Mouse (Mus musculus) layer of hippocampus, postnatal 10 days (tissue): ENCODE measurements around the gene Mical1. TPM values are rescaled to one million over a fixed set of nuclear protein-coding genes. Genes with fewer than 3 reads are reported as not detected.
A peak's percentile ranks its signal among the peaks of the same experiment; 100 is the strongest.

Experiments
- DNase-seq, 2 experiments: peaks; one replicate each; pipeline ENCODE4 v3.0.0; 2021; ENCODE audit warnings: low spot score in 2 of 2
- total RNA-seq, 2 experiments: library from RNA; stranded (reverse); gene quantifications; 2 replicates each; pipeline ENCODE4 v1.2.3; 2021

Mical1 gene
- total RNA-seq, 2 experiments from 2014 or later = 41.9 to 42.5 TPM

GRCm38 (mm10) chr10:41477018-41477277 lies 834 bp downstream of the Mical1 start:
- DNase-seq = peak in 1 of 2 experiments; percentile 36

GRCm38 (mm10) chr10:41477278-41478181 lies 1.4 kb downstream of the Mical1 start:
- DNase-seq = peak; percentile 51 to 60

- no peak for DNase-seq
Observed at GRCm38 (mm10) chr10:41479961-41480360, 3.8 kb downstream of the Mical1 start.

GRCm38 (mm10) chr10:41480938-41481880 lies 5.1 kb downstream of the Mical1 start:
- peak in 1 of 2 experiments; percentile 13 for DNase-seq

- DNase-seq = no peak
Observed at GRCm38 (mm10) chr10:41482446-41482845, 6.3 kb downstream of the Mical1 start.

- no peak for DNase-seq
Observed at GRCm38 (mm10) chr10:41485778-41486177, 9.7 kb downstream of the Mical1 start.

- DNase-seq = no peak
Observed at GRCm38 (mm10) chr10:41486506-41487170, 10.5 kb downstream of the Mical1 start.

GRCm38 (mm10) chr10:41488877-41489276 lies 12.8 kb downstream of the Mical1 start:
- no peak for DNase-seq

- DNase-seq = no peak
Observed at GRCm38 (mm10) chr10:41489294-41489693, 13.2 kb downstream of the Mical1 start.

- DNase-seq = peak; percentile 94 to 96
Observed at GRCm38 (mm10) chr10:41489708-41490517, 13.8 kb downstream of the Mical1 start, which contains the start of the genes Smpd2 and Ppil6. Gene Smpd2 (minus strand): TSS chr10:41490369. Gene Ppil6 (plus strand): TSS chr10:41490439.

- DNase-seq = no peak
Observed at GRCm38 (mm10) chr10:41490518-41490873, 14.4 kb downstream of the Mical1 start.

- DNase-seq = no peak
Observed at GRCm38 (mm10) chr10:41491111-41491510, 15.0 kb downstream of the Mical1 start.

- DNase-seq = no peak
Observed at GRCm38 (mm10) chr10:41500941-41501340, 24.8 kb downstream of the Mical1 start.

GRCm38 (mm10) chr10:41504996-41505395 lies 28.9 kb downstream of the Mical1 start:
- DNase-seq = no peak

- peak; percentile 64 to 78 for DNase-seq
Observed at GRCm38 (mm10) chr10:41505446-41505845, 29.3 kb downstream of the Mical1 start.

- no peak for DNase-seq
Observed at GRCm38 (mm10) chr10:41509160-41509559, 33.0 kb downstream of the Mical1 start.

- no peak for DNase-seq
Observed at GRCm38 (mm10) chr10:41514301-41514700, 38.2 kb downstream of the Mical1 start.

GRCm38 (mm10) chr10:41514921-41515320 lies 38.8 kb downstream of the Mical1 start:
- no peak for DNase-seq

- peak; percentile 66 to 73 for DNase-seq
Observed at GRCm38 (mm10) chr10:41518508-41518980, 42.4 kb downstream of the Mical1 start.

GRCm38 (mm10) chr10:41518981-41519618 lies 43.0 kb downstream of the Mical1 start, which contains the start of gene Cd164:
Gene Cd164 (plus strand): TSS chr10:41519414.
- DNase-seq = peak; percentile 91 to 93
